In the genomic region with DNA sequence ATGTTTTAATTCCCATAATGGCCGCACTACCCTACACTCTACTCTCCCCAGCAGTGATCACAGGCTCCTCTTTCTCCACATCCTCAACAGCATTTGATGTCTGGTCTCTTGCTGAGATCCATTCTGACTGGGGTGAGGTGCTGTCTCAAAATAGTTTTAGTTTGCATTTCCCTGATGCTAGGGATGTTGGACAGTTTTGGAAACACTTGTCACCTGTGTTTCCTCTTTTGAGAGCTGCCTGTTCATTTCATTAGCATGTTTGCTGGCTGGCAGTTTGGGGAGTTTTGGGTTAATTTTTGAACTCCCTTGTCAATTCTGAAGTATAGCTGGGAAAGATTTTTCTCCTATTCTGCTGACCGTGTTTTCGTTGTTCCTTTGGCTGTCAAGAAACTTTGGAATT, we compare ENCODE assay signal across 17 mouse cellular contexts.
"Had no signal": no experiment of that assay in that cellular context is flagged by ENCODE, and none has a peak within 500 bp of the region (broad histone marks: within the 10 kb centered on the region; RNA-seq: fewer than 3 reads in every experiment).

No protein-coding gene starts in this region.

- H3K9ac ChIP-seq: neural tube, embryonic 12.5 days; neural tube, embryonic 13.5 days; neural tube, embryonic 15.5 days; stomach, embryonic 15.5 days had no signal

- H3K4me2 ChIP-seq: neural tube, embryonic 12.5 days; neural tube, embryonic 13.5 days; neural tube, embryonic 15.5 days; stomach, embryonic 15.5 days had no signal

- H3K27ac ChIP-seq: neural tube, embryonic 12.5 days; neural tube, embryonic 13.5 days; neural tube, embryonic 15.5 days; stomach, embryonic 15.5 days; stomach, postnatal 0 days had no signal

- DNase-seq: retina, postnatal 1 day; right cerebral cortex, adult 18-20 months; right cerebral cortex, postnatal 14 days; right cerebral cortex, postnatal 25 days; right cerebral cortex, postnatal 4 days; spleen, adult 18-20 months; thymus, adult 18-20 months; thymus, adult 2 months; thymus, postnatal 14 days; thymus, postnatal 25 days; thymus, postnatal 36 days; thymus, postnatal 4 days had no signal

- H3K9me3 ChIP-seq: neural tube, embryonic 12.5 days; neural tube, embryonic 13.5 days; neural tube, embryonic 15.5 days; stomach, embryonic 15.5 days had no signal

- H3K27me3 ChIP-seq: neural tube, embryonic 12.5 days; neural tube, embryonic 13.5 days; neural tube, embryonic 15.5 days; stomach, embryonic 15.5 days had no signal

- H3K4me3 ChIP-seq: neural tube, embryonic 12.5 days; neural tube, embryonic 13.5 days; neural tube, embryonic 15.5 days; stomach, embryonic 15.5 days had no signal

- H3K36me3 ChIP-seq: neural tube, embryonic 12.5 days; neural tube, embryonic 13.5 days; neural tube, embryonic 15.5 days; stomach, embryonic 15.5 days had no signal

- H3K4me1 ChIP-seq: neural tube, embryonic 12.5 days; neural tube, embryonic 13.5 days; neural tube, embryonic 15.5 days; stomach, embryonic 15.5 days had no signal
